Mouse (Mus musculus): ENCODE results near the gene Rab25. TPM values are rescaled to one million over a fixed set of nuclear protein-coding genes. Genes with fewer than 3 reads are reported as not detected.
"Not testable (repeated sequence)": the region's sequence is repeated elsewhere in the genome, so short reads cannot be mapped to it uniquely, and the experiment has no call there.

Rab25 gene
- polyA plus RNA-seq (2016; fragmentation: Nextera tagmentation; extraction: Ambion mirVana) = 1.1 and 1.6 TPM in 2 replicates

DNA sequence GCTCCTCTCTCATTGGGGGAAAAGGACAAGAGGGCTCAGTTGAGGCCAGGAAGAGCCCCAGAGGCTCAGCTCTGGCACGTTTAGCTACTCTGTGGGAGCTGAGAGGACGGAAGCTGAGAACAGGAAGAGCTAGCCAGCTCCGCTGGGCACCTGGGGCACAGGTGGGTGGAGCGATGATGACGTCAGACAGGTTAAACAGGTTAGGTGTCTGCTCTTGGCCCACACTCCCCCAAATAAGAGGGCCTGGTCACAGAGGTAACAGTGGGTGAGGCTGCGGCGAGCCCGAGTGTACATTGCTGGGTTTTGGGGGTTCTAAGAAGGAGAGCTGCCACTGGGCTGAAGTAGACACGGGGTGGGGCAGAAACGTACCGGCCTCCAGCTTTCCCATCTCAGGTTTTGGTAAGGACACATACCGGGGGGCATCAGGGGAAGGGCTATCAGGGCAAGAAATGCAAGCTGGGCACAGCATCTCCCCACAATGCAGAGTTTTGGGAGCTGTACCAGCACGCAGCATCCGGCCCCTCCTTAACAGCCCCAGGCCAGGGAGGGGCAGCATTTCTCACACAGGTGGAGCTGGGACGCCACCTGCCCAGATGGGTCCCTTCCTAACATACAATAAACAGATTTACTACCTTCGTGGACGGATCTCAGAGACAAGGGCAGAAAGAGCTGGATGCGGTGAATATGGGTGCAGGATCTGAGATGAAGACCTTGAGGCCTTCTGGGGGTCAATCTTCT, at the start of gene Rab25:
TSS of gene Rab25 (minus strand) at position 121 of the 738 bp plus-strand sequence.
- no peaks in the 10 kb centered on the region for H3K9me3 ChIP-seq
- peak; percentile 56 for DNase-seq (ENCODE audit: low spot score)
- H3K4me1 ChIP-seq = peaks cover 31% of the 10 kb centered on the region
- 0 out of 2 replicates have a peak within 1 kb of the TSS, but pooled peaks have one; percentile 16 for H3K27ac ChIP-seq
- no peaks in the 10 kb centered on the region for H3K27me3 ChIP-seq (ENCODE audit: insufficient read depth, poor library complexity, severe bottlenecking)
- 49% methylated on average over 18 of the region's 18 CpGs for WGBS
- peaks cover 16% of the 10 kb centered on the region for H3K36me3 ChIP-seq
- H3K4me3 ChIP-seq = peak within 1 kb of the TSS; percentile 2; the same call in 1 of the 2 replicates

DNA sequence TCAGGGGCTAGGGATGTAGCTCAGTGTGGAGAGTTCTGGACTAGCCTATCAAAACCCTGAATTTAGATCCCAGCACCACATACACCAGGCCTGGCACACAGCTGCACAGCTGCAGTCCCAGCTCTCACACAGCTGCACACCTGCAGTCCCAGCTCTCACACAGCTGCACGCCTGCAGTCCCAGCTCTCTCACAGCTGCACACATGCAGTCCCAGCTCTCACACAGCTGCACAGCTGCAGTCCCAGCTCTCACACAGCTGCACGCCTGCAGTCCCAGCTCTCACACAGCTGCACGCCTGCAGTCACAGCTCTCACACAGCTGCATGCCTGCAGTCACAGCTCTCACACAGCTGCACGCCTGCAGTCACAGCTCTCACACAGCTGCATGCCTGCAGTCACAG, 48.4 kb upstream of the Rab25 start:
- not testable (repeated sequence) for H3K27me3 ChIP-seq (ENCODE audit: insufficient read depth, poor library complexity, severe bottlenecking); H3K27ac ChIP-seq; H3K4me3 ChIP-seq; H3K9me3 ChIP-seq; DNase-seq (ENCODE audit: low spot score); H3K36me3 ChIP-seq
- peaks cover 24% of the 10 kb centered on the region for H3K4me1 ChIP-seq
- WGBS = 79% methylated on average over 4 of the region's 4 CpGs

DNA sequence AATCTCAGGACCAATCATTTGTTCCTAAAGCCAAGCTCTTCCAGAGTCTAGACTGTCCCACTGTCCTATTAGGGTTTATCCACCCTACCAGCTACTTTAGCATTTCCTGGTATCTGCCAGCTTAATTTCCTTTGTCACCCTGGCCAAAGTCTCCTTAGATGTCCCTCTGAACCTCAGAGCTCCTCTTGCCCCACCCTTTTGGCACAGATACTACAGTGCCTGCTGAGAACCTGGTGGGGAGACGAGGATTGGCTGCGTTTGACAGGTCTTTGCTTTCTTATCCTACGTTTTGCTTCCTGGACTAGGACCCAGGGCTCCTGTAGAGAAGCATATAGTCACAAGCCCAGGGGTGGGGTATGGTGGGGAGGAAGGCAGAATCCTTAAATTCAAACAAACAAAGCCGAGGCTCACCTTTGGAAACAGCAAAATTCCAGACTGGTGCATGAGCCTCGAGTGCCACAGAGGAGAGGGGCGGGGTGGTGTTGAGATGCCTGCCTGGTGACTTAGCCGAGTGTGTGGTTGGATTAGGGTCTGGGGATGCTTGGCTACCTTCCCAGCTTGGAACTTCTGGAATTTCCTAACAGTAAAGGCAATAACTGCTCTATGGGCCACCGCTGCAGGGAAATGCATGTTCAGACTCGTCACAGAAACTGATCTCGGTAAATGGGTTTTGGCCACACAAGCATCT, 45.9 kb upstream of the Rab25 start:
- peaks cover 40% of the 10 kb centered on the region for H3K4me1 ChIP-seq
- no peak overlapping the region for H3K27ac ChIP-seq
- DNase-seq (ENCODE audit: low spot score) = no peak
- no peaks in the 10 kb centered on the region for H3K27me3 ChIP-seq (ENCODE audit: insufficient read depth, poor library complexity, severe bottlenecking)
- peaks cover 4% of the 10 kb centered on the region; the same call in 1 of the 2 replicates for H3K36me3 ChIP-seq
- no peaks in the 10 kb centered on the region for H3K9me3 ChIP-seq
- WGBS = 52% methylated on average over 10 of the region's 10 CpGs
- H3K4me3 ChIP-seq = no peak overlapping the region

DNA sequence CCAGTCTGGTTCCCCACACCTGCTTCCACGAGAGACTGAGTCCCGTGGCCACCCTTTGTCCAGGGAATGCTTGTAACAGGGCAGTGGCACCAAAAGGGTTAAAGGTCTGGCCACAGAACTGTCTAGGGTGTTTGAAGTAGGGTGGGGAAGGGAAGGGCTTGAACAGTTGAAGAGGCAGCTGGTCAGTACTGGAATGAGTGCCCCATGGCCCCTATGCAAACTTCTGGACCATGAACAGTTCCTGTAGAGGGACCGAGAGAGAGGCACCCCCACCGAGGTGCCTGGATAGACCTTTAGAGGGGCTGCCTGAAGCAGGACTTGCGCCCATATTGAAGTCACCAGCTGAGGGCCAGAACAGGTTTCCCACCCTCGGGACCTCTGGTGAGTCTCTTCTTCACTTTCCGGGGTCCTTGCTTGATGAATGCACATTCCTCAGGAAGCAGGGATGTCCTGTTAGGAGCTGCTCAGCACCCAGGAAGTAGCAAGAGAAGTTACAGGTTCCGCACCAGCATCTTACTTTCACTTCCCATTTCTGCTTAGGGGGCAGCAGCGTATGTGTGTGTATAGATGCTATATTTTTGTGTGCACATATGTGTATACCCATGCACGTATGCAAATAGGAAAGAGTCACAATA, 45.0 kb upstream of the Rab25 start:
- Histone ChIP-seq H3K27me3 (ENCODE audit: insufficient read depth, poor library complexity, severe bottlenecking) (no peaks in the 10 kb centered on the region), H3K4me1 (peaks cover 40% of the 10 kb centered on the region), H3K27ac (no peak overlapping the region), H3K4me3 (no peak overlapping the region), H3K9me3 (no peaks in the 10 kb centered on the region), H3K36me3 (peaks cover 12% of the 10 kb centered on the region)
- 72% methylated on average over 10 of the region's 10 CpGs for WGBS
- no peak for DNase-seq (ENCODE audit: low spot score)

DNA sequence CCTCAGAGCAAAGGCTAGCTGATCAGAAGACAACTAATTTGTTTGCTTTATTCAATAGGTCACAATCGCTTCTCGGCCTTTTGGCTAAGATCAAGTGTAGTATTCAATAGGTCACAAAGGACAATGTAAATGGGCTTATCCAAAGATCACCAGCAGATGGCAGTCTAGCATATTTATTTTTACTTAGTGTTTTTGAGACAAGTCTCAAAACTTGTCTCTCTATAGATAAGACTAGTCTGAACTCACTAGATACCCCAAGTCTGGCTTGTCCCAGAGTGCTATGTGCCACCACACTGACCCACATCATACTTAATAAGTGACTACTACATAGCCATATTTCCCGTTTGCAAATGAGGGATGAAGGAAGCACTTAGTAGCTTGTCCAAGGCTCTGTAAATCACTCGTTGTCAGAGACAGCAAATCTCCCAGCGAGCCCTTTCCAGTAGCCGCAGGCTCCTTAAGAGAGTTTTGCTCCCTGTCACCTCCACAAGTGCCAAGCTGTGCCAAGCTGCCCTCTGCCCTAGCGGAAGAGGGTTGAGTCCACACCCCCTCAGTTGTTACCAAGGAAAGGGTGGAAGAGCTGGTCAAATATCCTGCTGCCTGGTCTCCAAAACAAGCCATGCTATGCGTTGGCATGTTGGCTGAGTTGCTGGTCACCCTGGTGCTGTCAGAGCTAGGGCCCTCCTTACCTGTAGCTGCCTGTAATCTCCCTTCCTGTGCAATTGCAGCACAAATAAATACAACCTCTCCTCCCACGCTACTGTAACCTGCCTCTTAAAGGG, 44.0 kb upstream of the Rab25 start:
- H3K27ac ChIP-seq = no peak overlapping the region
- peaks cover 21% of the 10 kb centered on the region for H3K36me3 ChIP-seq
- H3K4me3 ChIP-seq = no peak overlapping the region
- H3K4me1 ChIP-seq = peaks cover 40% of the 10 kb centered on the region
- DNase-seq (ENCODE audit: low spot score) = no peak
- no peaks in the 10 kb centered on the region for H3K9me3 ChIP-seq
- no peaks in the 10 kb centered on the region for H3K27me3 ChIP-seq (ENCODE audit: insufficient read depth, poor library complexity, severe bottlenecking)
- 38% methylated on average over 9 of the region's 9 CpGs for WGBS

- peaks cover 32% of the 10 kb centered on the region for H3K36me3 ChIP-seq
- H3K4me3 ChIP-seq = no peak overlapping the region
- DNase-seq (ENCODE audit: low spot score) = no peak
- WGBS = 36% methylated on average over 3 of the region's 3 CpGs
- peak overlapping the region; percentile 13; the same call in 1 of the 2 replicates for H3K27ac ChIP-seq
- H3K27me3 ChIP-seq (ENCODE audit: insufficient read depth, poor library complexity, severe bottlenecking) = no peaks in the 10 kb centered on the region
- no peaks in the 10 kb centered on the region for H3K9me3 ChIP-seq
- H3K4me1 ChIP-seq = peaks cover 40% of the 10 kb centered on the region
Measured at GRCm38 (mm10) chr3:88591044-88591443, 42.9 kb upstream of the Rab25 start.

- H3K27me3 ChIP-seq (ENCODE audit: insufficient read depth, poor library complexity, severe bottlenecking) = no peaks in the 10 kb centered on the region
- H3K4me3 ChIP-seq = no peak overlapping the region
- peak overlapping the region; percentile 42 for H3K27ac ChIP-seq
- 27% methylated on average over 5 of the region's 5 CpGs for WGBS
- H3K36me3 ChIP-seq = peaks cover 36% of the 10 kb centered on the region
- no peak for DNase-seq (ENCODE audit: low spot score)
- no peaks in the 10 kb centered on the region for H3K9me3 ChIP-seq
- H3K4me1 ChIP-seq = peaks cover 40% of the 10 kb centered on the region
Measured at GRCm38 (mm10) chr3:88590246-88590645, 42.1 kb upstream of the Rab25 start.

DNA sequence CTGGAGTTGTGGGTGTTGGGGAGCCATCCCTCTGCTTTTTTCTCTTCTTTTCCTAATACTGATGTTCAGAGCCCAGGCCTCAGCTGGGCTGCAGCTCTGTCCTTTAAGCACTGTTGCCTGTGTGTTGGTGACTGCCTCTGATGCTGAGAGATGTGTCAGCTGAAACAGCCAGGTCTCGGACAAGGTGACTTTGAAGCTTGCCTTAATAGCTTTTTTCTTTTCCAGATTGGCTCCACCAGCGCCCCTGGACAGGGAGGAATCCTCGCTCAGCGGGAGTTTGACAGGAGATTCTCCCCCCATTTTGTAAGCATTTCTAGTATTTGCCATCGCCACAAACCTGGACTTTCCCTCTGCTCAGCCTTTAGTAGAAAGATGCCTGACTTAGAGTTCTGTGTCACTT, 38.5 kb upstream of the Rab25 start:
- WGBS = 92% methylated on average over 5 of the region's 5 CpGs
- Histone ChIP-seq H3K4me3 (no peak overlapping the region), H3K9me3 (no peaks in the 10 kb centered on the region), H3K4me1 (peaks cover 17% of the 10 kb centered on the region), H3K36me3 (peaks cover 65% of the 10 kb centered on the region), H3K27ac (no peak overlapping the region), H3K27me3 (ENCODE audit: insufficient read depth, poor library complexity, severe bottlenecking) (no peaks in the 10 kb centered on the region)
- DNase-seq (ENCODE audit: low spot score) = no peak

DNA sequence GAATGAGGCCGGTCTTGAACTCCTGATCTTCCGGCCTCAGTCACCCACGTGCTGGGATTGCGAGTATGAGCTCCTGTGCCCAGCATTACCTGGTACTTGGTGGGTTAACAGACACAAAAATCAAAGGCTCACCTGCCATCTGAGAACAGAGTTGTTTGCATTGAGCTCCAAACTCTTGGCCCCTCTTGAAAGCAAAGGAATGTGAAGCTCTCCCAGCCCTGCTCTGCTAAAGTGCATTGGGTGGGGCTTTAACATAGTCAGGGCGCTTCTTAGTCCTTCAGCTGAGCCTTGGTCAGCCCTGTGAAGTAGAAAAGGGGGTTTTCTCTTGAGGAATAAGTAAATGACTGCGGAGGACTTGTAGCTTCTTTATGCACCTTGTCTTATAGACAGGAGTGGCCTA, 37.7 kb upstream of the Rab25 start:
- Histone ChIP-seq H3K4me1 (peaks cover 8% of the 10 kb centered on the region), H3K4me3 (no peak overlapping the region), H3K9me3 (no peaks in the 10 kb centered on the region), H3K36me3 (peaks cover 71% of the 10 kb centered on the region), H3K27ac (no peak overlapping the region), H3K27me3 (ENCODE audit: insufficient read depth, poor library complexity, severe bottlenecking) (no peaks in the 10 kb centered on the region)
- 89% methylated on average over 6 of the region's 6 CpGs for WGBS
- no peak for DNase-seq (ENCODE audit: low spot score)

DNA sequence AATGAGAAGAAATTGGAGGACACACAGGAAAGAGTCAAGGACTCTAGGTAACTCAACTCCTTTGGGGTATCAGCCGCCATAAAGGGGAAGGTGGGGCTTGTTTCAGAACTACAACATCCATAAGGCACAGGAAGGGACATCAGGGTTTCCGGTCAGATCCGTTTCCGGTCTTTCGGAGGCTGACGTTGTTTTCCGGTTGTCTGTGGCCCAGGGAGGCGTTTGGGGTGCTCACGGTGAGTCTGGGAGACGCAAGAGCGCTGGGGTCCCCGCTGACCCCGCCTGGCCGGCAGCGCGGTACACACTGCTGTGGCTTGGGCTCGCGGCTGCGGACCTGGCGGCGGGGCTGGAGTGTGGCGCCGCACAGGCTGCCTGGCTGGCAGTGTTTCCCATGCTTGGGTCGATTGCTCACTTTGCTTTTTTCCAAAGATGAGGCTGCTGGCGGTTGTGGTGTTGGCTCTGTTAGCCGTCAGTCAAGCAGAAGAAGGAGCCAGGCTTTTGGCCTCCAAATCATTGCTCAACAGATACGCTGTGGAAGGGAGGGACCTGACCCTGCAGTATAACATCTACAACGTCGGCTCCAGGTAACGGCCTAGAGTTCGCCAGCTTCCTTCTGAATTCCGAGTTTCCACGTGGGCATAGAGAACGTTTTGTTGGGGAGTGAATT, 31.5 kb upstream of the Rab25 start:
- Histone ChIP-seq H3K36me3 (peaks cover 34% of the 10 kb centered on the region), H3K27ac (peak overlapping the region; percentile 89)
- WGBS = under 1% methylated on average over 34 of the region's 34 CpGs

GRCm38 (mm10) chr3:88578498-88579424, 30.7 kb upstream of the Rab25 start:
- Histone ChIP-seq H3K27ac (peak overlapping the region; percentile 89; the same call in 1 of the 2 replicates), H3K4me3 (peak overlapping the region; percentile 81), H3K27me3 (ENCODE audit: insufficient read depth, poor library complexity, severe bottlenecking) (no peaks in the 10 kb centered on the region), H3K36me3 (peaks cover 26% of the 10 kb centered on the region), H3K9me3 (no peaks in the 10 kb centered on the region), H3K4me1 (peaks cover 13% of the 10 kb centered on the region)
- WGBS = 41% methylated on average over 8 of the region's 8 CpGs
- DNase-seq (ENCODE audit: low spot score) = no peak

More for the DNA sequence above, 31.5 kb upstream of the Rab25 start:
- no peaks in the 10 kb centered on the region for H3K27me3 ChIP-seq (ENCODE audit: insufficient read depth, poor library complexity, severe bottlenecking)
- H3K4me1 ChIP-seq = peaks cover 13% of the 10 kb centered on the region
- DNase-seq (ENCODE audit: low spot score) = peak; percentile 95
- H3K4me3 ChIP-seq = peak overlapping the region; percentile 81
- H3K9me3 ChIP-seq = no peaks in the 10 kb centered on the region
